Mouse (Mus musculus) megakaryocyte, adult 5-6 weeks (primary cell): ENCODE results near the gene Rprm. TPM values are rescaled to one million over a fixed set of nuclear protein-coding genes. Genes with fewer than 3 reads are reported as not detected.
A peak's percentile ranks its signal among the peaks of the same experiment; 100 is the strongest.

Source experiments
- ATAC-seq: 2 replicates; pipeline ENCODE4 v1.8.0; 2016; ENCODE audit warnings: mild to moderate bottlenecking, inconsistent platforms; ENCODE audit not compliant: poor library complexity, severe bottlenecking
- total RNA-seq, 2 experiments: library from RNA; stranded (forward) in 1 of 2; stranded (reverse) in 1 of 2; fragments of 153-499, 151-499 nt in 1 of 2; fragments of 221-1000, 200-1000 nt in 1 of 2; gene quantifications; 2 replicates each; pipeline versions ENCODE4 v1.2.3 to v1.2.4; 2015 to 2017

The Rprm gene
- total RNA-seq (2015) (not detected in 2 replicates), total RNA-seq (2017) (not detected in 2 replicates)

DNA sequence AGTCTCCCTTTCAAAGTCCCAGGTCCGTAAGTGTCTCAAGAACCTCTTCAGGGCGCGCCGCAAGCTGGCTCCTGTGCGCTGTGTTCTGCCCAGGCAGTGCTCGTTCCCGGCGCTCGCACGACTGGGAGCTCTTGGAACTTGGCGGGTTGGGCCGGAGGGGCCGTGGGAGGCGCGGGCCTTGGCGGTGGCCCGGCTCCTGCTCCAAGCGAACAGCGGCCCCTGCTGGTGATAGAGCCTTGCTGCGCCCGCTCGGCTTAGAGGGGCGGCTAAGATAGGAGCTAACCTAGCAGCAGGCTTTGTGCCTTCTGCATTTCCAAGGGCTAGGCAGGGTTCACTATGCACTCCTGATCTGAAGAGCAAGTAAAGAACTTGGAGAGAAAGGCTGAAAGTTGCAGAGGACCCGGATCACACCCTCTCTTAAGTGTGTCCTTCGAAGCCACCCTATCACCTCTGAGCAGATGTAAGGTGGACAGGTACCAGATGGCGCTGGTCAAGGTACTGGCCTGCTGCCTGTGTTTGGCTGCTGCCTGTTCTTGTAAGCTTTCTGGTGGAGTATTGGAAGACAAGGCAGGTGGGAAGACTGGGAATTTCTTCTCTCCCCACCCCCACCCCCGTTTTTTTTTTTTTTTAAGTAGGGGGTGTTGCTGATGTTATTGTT is at the start of gene Rprm:
TSS of gene Rprm (minus strand) at position 123 of the 658 bp plus-strand sequence.
- peak; percentile 82 for ATAC-seq

GRCm38 (mm10) chr2:54119305-54119704 is 34.0 kb upstream of the Rprm start:
- no peak for ATAC-seq

GRCm38 (mm10) chr2:54118881-54119280 is 33.5 kb upstream of the Rprm start:
- ATAC-seq: no peak

DNA sequence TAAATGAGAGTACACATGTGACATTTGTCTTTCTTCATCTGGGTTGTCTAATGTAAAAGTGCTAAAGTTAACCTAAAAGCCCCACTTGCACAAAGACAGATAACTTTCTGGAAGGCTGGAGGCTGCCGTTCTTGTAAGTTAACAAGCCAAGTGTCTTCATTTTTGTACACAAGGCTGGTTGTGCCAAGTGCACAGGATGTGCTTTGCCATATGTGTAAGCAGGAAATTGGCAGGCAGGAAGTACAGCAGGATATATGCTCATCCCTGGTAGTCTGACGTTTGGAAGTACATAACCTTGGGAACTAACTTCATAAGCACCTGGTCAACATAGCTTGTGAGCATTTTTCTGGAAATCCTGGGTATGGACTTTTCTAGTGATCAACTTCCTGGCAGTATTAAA is 25.9 kb upstream of the Rprm start:
- no peak for ATAC-seq

GRCm38 (mm10) chr2:54106232-54106726 is 20.9 kb upstream of the Rprm start:
- ATAC-seq: no peak

GRCm38 (mm10) chr2:54099939-54100338 is 14.6 kb upstream of the Rprm start:
- ATAC-seq: no peak

DNA sequence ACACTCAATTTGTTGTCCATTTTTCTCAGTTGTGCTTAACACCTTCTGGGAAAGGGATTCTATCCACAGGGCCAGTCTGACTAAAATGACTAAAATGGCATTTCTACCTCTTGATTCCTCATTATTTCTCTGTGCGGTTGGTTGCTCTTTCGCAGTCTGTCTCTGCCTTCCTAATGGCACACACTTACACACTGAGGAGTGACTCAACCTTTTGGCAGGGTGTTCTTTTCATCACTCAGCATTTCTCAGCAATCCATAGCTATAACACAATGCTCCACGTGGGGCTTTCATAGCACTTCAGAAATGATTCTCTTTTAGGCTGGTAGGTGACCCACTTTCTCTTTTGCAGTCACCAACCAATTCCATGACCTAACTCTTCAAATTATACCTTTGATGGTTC is 7.3 kb upstream of the Rprm start:
- ATAC-seq: no peak

GRCm38 (mm10) chr2:54086254-54086653 is 902 bp upstream of the Rprm start:
- ATAC-seq: no peak

GRCm38 (mm10) chr2:54084737-54085429 is 469 bp downstream of the Rprm start:
- peak; percentile 23; the same call in 1 of the 2 replicates for ATAC-seq

DNA sequence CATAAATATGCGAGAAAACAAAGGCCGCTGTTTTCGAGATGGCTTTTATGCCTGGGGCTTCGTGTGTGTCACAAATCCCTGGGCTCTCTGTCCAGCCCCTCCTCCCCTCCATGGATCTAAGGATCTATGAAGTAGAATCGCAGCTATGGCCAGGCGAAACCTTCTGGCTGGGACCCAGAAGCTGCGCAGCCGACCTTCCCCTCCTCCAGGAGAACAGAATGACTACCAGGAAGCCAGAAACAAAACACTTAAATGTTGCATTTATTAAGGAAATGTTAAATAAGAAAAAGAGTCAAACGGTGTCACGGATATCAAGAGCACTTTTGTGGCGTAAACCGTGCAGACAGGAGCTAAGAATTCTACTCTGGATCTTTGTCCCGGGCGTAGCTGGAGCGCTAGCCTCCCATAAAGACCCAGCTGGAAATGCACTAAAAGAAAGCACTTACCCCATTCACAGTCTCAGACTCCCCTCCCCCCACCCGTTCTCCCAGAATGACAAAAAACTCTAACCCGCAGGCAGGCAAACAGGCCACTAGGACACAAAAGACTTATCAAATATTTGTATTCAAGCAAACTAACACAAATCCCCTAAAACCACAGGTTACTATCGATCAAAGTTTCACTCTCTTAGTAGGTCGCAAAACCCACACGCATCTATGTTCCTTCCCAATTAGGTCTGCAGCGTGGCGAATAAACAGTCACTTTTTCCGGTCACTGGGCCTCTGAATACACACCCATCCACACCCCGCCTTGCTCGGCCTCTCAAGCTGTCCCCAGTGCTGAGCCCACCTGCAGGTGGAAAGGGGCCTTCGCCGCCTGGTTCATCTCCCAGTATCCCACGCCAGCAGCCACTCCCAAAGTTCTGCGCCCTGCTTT is 1.3 kb downstream of the Rprm start:
- ATAC-seq: no peak

- no peak for ATAC-seq
Measured at GRCm38 (mm10) chr2:54078961-54079360, 6.4 kb downstream of the Rprm start.

GRCm38 (mm10) chr2:54071526-54071925 is 13.8 kb downstream of the Rprm start:
- ATAC-seq: no peak

GRCm38 (mm10) chr2:54062421-54062820 is 22.9 kb downstream of the Rprm start:
- ATAC-seq: no peak

DNA sequence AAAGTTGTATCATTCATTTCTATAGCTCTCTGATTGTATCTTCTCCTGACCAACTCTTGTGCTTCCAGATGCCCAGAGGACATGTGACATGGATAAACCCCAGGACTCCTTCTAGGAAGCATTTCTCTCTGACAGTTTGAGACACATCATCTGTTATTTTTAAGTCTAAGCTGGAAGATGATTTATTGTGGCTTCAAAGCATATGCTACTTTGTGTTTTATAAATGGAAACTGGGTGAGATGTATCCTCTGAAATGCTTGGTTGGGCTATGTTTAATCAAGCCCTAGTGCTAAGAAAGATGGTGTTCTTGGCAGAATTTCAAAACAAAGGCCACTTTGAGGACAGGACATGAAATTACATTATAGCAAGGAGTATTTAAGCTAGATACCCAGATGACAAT is 24.3 kb downstream of the Rprm start:
- no peak for ATAC-seq
